Mouse (Mus musculus): ENCODE measurements around the gene Col15a1.

GRCm38 (mm10) chr4:47249193-47249592 is 41.2 kb downstream of the Col15a1 start:
- TF ChIP-seq POLR2A (IDR thresholded peaks at IDR 0.05; ENCODE audit: insufficient read depth, low read length) (no peak), CTCF (IDR thresholded peaks at IDR 0.05; ENCODE audit: low read depth, low read length) (no peak), EP300 (IDR thresholded peaks at IDR 0.05; ENCODE audit: insufficient read depth, low read depth, low read length) (no peak)
